Mouse (Mus musculus): Measurements from ENCODE around the gene Eif3m.

DNA sequence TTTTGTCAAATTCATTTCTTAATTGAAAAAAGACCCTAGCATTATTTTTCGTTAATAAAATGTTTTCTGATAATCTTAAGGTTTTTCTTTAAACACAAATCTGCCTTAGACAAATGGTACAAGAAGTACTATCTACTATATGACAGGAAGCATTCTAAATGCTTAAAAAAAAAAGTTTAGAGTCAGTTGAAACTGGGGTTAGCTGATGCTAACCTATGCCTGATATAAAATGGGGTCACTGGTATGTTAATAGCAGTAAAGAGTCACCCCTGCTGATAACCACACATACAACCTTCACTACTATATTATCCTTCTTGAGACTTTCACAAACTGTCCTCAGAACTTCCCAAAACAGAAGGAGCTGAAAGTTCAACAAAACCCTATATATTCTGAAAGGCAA lies 2.6 kb upstream of the Eif3m start:
- TF ChIP-seq EP300 (IDR thresholded peaks at IDR 0.05; ENCODE audit: low read depth) (no peak), CTCF (IDR thresholded peaks at IDR 0.05; ENCODE audit: low read depth) (no peak)

Measured in liver, embryonic 14.5 days (tissue).